Mouse (Mus musculus) cerebellum, postnatal 10 days (tissue): ENCODE results near the gene Fkbp1b.
"Not testable (repeated sequence)": the region's sequence is repeated elsewhere in the genome, so short reads cannot be mapped to it uniquely, and the experiment has no call there.

ENCODE experiments used
- DNase-seq, 2 experiments: peaks; one replicate each; pipeline ENCODE4 v3.0.0; 2021; ENCODE audit warnings: mixed read lengths in 2 of 2

The Fkbp1b gene

GRCm38 (mm10) chr12:4842890-4843597 is 1.7 kb upstream of the Fkbp1b start, which contains the start of gene Wdcp:
TSS of gene Wdcp (plus strand) at chr12:4843303.
- peak; percentile 89 to 93 for DNase-seq

GRCm38 (mm10) chr12:4842456-4842855 is 1.1 kb upstream of the Fkbp1b start:
- DNase-seq: no peak

- peak; percentile 62 to 69 for DNase-seq
These were observed 650 bp downstream of the Fkbp1b start for GRCm38 (mm10) chr12:4840741-4841140.

DNA sequence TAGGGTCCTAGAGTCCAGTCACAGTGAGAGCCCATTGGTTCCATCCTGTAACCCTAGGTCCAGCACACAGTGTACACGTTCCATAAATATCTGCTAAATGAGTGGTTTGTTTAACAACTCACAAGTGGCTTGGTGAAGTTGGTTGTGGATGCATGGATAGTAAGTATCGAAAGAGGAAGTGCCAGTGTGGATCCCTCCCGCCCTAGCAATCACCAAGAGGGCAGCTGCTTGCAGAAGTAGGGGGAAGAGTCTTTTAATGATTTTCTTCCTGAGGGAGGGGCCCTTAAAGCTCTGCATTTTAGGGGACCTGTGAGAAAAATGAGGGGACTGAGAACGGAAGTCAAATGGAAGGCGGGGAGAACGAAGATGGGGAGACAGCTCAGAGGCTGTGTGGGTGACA is 1.4 kb downstream of the Fkbp1b start:
- DNase-seq: no peak

GRCm38 (mm10) chr12:4836959-4837358 is 4.4 kb downstream of the Fkbp1b start:
- no peak for DNase-seq

- DNase-seq: no peak
These were observed 14.1 kb downstream of the Fkbp1b start for GRCm38 (mm10) chr12:4827256-4827655.

DNA sequence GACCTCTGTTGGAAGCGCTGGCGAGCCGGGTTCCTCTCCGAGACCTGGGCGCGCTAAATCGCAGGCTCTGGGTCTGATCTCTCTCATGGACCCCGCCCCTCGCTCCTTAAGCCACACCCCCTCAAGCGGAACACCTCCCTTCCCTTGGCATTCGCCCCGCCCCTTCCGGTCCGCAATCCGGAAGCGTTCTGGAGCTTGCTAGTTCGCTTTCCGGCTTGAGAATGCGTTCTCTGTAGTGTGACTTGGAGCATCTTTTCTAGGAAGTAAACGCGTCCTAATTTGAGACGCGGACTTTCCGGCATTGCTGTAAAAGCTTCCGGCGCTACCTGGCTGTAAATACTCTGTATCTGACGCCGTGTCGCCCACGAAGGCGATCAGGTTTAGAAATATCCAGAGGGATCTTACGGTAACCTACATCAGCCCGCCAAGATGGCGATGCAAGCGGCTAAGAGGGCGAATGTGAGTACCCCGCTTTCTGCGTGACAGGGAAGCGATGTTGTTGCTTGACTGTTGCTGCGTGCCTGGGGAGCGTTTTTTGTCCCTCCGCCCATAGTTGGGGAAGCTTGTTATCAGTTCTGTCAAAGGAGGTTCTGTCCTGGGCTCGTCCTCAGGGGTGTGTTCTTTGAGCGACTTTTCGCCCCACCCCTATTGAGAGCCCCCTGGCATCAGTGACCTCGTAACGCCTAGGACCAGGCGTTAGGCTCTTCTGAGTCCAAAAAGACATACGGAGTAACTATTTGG is 23.9 kb downstream of the Fkbp1b start, which contains the start of gene Sf3b6:
Gene Sf3b6 (plus strand): TSS at position 184 of the 741 bp plus-strand sequence.
- DNase-seq: peak; percentile 100

DNA sequence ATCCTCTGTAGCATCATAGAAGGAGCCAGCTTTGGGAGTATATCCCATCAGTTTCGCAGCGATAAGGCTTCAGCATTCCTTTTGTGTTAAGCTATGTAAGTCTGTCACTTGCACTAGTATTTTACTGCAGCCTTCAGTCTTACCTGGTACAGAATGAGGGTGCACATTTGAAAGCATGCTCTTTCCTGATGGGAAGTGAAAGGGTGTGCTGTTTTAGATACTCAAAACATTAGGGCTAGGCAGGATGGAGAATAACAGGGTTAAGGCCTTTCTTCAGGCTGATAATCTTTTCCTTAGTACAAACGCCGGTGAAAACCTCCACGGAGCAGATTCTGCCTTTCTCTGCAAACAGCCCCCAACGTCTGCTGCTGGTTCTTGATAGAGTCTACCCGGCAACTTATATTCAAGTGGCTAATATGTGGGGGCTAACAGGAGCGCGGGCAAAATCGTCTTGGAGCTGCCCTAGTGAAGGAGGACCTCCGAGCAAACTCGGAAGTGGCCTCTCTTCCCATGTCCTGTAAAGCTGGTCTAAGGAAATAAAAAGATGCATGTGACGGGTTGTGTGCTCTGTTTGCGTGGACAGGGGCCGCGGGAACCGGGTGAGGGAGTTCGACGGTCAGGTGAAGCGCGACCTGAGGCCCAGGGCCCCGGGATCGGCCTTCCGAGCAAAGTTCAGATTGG is 24.6 kb downstream of the Fkbp1b start:
- DNase-seq: no peak

- DNase-seq: peak; percentile 36 to 42
These were observed 27.8 kb downstream of the Fkbp1b start for GRCm38 (mm10) chr12:4813636-4814035.

DNA sequence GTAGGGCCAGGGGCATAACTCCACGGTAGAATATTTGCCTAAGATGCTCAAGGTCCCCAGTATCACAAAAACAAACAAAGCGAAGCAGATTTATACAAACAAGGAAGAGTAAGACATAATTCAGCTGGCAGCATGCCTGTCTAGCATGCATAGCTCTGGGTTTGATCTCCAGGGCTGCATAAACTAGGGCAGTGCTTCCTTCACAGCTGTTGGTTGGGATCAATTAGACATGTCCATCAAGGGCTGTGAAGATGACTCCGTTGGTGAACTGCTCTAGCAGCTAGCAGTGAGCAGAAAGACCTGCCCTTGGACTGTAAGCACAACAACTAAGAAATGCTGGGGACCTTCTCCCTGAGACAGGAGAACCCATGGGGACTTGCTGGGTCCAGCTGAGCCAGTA is 29.7 kb downstream of the Fkbp1b start:
- DNase-seq: no peak

- DNase-seq: no peak
These were observed 30.4 kb downstream of the Fkbp1b start for GRCm38 (mm10) chr12:4811036-4811435.

DNA sequence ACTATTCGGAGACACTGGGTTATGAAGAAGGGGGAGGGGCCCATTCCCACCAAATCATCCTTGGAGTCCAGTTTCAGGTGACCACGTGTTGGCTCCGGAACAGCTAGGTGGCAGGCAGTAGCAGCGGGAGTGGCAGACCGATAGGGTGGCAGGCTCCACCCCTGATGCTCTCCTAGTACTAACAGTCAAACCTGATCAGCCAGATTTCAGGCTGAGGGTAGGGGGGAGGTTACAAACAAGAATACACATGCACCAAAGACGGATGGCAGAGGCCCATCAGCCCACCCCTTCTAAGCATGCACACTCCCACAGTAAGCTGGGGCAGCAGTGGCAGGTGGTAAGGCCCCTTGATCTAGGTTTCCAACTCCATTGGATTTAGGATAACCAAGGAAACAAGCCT is 43.9 kb downstream of the Fkbp1b start:
- not testable (repeated sequence) for DNase-seq

GRCm38 (mm10) chr12:4793718-4794117 is 47.7 kb downstream of the Fkbp1b start:
- peak; percentile 61 to 71 for DNase-seq

- not testable (repeated sequence) for DNase-seq
These were observed 53.3 kb downstream of the Fkbp1b start for GRCm38 (mm10) chr12:4788128-4788527.

- DNase-seq: no peak
These were observed 56.9 kb downstream of the Fkbp1b start for GRCm38 (mm10) chr12:4784466-4784865.

DNA sequence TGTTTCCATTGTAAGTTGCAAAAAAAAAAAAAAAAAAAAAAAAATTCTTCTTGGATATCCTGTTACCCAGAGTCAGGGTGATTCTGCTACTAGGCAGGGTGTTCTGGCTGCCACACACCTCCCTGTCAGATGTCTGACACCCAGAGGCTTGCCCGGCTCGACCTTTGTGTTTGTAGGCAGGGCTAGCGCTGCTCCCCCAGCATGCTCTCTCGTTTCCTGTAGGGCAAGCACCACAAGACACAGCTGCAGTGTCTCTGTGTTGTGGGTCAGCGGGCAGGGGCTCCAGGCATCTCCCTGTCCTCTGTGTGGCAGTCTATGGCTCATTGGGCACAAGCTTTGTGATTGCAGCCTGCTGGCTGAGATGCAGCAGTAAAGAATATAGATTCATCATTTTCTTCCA is 57.8 kb downstream of the Fkbp1b start:
- no peak for DNase-seq
